Mouse (Mus musculus): ENCODE measurements around the gene Pla2g2f. TPM values are rescaled to one million over a fixed set of nuclear protein-coding genes. Genes with fewer than 3 reads are reported as not detected.

The Pla2g2f gene
- total RNA-seq, 4 experiments from 2014 or later, result 0.87 to 2.1 (median 1.1) TPM

DNA sequence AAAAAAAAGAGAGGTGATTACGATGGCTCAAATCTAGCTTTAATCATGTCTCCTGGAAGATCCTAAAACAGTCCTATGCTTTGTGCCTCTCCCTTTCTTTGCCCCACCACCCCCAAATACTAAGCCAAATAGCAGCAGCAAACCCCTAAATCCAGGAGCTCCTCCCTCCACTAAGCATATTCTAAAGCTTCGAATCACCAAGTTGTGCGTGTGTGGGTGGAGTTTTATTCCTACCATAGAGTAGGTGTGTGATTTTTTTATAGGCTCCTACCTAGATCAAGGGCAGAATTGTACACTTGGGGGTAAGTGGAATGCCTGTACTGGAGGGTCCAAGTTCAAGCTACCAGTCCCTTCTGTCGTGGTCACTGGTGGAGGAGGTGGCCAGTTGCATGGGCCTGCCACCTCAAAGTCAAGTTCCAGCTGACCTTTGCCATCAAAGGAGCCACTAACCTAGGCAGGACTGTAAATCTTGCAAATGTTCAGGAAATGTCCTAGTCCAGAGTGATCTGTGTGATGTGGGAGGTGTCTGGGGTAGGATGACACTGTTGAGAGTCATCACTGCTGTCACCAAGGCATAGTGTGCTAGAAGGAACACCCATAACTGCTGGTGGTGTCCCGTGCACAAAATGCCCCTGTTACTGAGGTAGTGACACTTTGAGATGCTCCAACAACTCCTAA, 38.7 kb downstream of the Pla2g2f start:
- DNase-seq (ENCODE audit: low spot score in 2 of 2), result no peak

GRCm38 (mm10) chr4:138716697-138717096, 40.7 kb downstream of the Pla2g2f start:
- DNase-seq (ENCODE audit: low spot score in 2 of 2), result no peak

DNA sequence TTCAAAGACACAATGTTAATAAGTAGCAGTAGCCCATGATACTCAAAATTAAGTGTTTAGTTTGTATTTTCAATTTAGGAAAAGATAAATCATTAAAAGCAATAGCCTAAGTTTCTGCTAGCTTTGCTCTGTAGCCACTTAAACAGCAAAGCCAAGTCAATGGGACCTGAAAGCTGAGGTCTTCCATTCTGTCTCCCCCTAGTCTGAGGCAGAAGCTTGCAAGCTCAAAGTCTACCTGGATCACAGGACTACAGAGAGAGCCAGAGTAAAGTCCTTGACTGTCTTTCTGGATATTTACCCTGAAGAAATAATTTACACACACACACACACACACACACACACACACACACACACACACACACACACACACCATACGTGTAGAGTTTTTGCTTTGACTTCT, 43.2 kb downstream of the Pla2g2f start:
- no peak for DNase-seq (ENCODE audit: low spot score in 2 of 2)

DNA sequence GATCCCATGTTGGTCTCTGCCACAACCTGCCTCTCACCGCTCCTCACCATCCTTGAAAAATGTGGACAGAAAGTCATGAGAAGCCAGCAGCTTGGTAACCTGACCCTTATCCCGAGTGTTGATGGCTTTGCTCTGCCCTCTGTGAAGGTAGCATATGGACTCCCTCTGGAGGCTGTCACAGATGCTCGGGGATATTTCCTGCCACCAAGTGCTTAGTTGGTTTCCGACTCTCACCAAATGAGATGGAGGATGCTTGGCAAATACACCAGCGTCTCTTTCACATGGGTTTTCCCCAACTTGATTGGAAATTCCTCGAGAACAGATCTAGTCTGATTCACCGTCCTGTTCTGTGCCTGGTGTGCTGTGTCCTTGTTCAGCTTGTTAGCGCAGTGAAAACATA, 44.8 kb downstream of the Pla2g2f start:
- DNase-seq (ENCODE audit: low spot score in 2 of 2), result no peak

DNA sequence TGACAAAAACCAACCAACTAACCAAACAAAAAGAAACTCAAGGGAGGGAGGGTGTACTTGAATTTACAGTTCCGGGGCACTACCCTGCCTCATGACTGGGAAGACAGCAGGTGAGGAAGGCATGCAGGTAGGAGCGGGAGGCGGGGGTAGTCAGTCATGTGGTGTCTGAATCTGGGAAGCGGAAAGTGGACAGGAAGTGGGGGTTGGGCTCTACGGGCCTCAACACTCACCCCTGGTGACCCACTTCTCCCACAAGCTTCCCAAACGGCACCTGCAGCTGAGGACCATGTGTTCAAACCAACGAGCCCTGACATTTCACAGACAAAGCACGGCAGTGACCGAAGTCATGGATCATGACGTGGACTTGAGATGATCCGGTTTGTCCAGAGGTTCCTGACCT, 45.3 kb downstream of the Pla2g2f start:
- no peak for DNase-seq (ENCODE audit: low spot score in 2 of 2)

DNA sequence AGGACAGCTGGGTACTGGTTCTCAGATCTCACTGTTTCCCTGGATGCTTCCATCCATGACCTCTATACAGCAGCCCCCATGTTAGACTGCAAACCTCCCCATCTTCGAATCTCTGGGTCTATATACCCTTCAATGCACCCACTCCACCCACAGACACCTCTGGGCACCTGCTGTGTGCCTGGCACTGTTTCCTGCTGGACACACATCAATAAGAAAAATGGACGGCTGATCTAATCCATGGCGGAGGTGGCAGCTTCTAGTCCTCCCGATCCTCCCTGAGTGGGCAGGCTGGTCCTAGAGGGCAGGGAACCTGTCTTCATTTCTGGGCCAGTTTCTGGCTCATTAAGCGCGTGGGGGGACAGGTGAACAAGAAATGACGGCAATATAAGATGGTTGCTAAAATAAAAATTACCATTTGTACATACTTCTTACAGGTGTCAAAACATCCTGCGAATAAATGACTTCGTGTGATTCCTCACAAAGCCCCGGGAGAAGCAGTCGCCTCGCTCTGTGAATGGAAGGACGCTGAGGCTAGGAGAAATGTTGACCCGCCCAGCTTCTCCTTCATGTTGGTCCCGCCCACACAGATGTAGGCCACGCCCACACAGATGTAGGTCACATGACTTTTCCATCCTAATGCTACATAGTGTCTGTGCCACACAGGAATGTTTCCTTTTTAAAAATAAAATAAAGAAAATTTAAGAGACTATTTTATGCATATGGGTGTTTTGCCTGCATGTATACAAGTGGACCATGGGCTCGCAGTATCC, 46.2 kb downstream of the Pla2g2f start:
- no peak for DNase-seq (ENCODE audit: low spot score in 2 of 2)

GRCm38 (mm10) chr4:138710633-138711032, 46.8 kb downstream of the Pla2g2f start:
- DNase-seq (ENCODE audit: low spot score in 2 of 2), result peak; percentile 51 to 72

DNA sequence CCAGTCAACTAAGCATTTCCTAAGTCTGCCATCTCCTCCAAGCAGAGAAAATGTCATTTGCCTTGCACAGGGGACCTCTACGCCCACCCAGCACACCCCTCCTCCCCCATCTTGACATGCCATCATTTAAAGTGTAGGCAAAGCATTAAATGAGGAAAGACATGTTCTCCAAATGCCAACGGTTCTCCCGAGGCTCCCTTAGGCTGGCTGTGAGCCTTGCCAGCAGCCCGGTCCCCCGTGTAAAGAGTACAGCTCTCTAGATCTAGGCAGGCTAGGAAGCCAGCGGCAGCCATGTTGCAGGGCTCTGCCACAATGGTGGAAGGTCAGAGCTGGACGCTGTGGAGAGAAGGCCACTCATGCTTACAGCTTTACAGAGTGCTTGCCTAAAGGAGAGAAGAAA, 47.5 kb downstream of the Pla2g2f start:
- DNase-seq (ENCODE audit: low spot score in 2 of 2), result no peak

GRCm38 (mm10) chr4:138709246-138709645, 48.2 kb downstream of the Pla2g2f start:
- DNase-seq (ENCODE audit: low spot score in 2 of 2), result no peak

DNA sequence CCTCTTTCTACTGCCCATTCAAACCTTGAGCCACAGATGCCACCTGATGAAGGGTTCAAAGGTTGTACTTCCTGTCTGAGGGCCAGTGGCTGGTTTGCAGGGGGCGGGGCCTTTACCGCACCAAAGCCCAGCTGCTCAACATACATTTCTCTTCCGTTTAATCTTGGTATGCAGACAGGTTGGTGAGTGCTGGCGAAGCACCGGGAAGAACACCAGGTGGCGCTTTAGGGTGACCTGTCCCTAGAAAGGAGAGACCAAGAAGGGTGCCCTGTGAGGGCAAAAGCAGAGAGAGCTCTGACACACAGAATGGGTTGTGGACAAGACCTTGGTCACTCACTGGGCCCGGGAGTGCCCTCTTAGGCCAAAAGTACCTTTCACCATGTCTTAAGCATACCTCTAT, 48.8 kb downstream of the Pla2g2f start:
- DNase-seq (ENCODE audit: low spot score in 2 of 2), result no peak

DNA sequence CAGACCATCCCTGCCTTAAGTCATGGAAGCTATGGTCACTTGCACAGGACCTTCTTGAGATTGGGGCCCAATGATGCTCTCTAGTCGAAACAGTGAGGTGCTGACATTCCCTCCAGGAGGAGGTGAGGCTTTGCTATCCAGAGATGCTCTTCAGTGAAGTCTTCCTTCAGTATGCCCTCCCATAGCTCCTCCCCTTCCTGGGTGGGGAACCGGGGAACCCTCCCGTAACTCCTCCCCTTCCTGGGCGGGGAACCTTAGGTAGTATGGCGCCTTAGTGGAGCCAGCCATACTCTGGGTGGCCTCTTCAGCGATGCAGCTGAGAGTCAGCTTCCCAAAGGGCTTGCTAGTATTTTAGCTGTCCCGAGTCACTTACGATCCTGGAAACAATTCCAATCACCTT, 50.8 kb downstream of the Pla2g2f start:
- DNase-seq (ENCODE audit: low spot score in 2 of 2), result no peak

DNA sequence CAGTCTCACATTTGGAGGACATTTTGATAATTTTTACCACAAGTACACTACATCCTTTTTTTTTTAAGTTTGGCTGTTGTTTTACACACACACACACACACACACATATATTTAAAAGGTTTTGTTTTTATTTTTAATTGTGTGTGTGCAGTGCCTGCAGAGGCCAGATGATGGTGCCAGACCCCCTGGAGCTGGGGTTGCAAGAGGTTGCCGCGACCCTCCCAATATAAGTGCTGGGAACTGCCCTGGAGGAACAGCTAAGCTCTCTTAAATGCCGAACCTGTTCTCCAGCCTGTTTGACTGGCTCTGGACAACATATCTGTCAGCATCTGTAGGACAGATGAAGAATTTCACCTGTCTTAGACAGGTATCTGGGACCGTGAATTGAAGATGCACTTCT, 53.3 kb downstream of the Pla2g2f start:
- DNase-seq (ENCODE audit: low spot score in 2 of 2), result no peak

- no peak for DNase-seq (ENCODE audit: low spot score in 2 of 2)
These were observed 53.8 kb downstream of the Pla2g2f start for GRCm38 (mm10) chr4:138703591-138703990.

DNA sequence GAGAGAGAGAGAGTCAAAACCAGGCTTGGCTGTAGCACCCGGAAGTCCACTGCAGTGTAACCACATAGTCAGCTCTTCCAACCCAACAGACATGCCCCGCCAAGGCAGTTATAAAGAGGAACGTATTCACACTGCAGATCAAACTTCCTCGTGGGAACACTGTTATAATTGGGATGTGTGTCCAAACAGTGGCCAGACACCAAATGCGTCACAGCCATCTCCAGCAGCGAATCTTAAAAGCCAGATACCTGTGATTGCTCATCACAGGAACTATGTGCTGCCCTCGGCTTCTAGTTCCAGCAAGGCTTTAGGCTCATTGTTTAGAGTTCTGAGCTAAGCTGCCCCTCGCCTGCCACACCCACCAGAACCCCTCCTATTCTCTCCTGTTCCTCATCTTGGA, 54.9 kb downstream of the Pla2g2f start:
- DNase-seq (ENCODE audit: low spot score in 2 of 2), result no peak

DNA sequence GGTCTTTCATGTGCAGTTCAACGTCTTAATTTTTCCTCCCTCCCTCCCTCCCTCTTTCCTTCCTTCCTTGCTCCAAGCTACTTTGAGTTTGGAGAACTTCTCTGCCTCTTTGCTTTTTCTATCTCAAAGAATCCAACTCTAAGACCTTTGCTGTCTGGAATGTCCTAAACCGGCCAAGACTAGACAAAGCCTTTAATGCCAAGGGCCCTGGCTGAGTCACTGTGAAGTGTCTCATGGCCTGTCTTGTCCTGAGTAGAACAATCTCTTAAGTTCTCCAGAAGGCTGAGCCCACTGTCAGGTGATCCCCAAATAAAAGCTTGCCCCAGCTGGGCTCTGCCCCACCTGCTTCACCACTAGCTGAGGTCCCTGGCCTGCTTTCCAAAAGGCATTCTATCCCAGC, 55.4 kb downstream of the Pla2g2f start:
- no peak for DNase-seq (ENCODE audit: low spot score in 2 of 2)

GRCm38 (mm10) chr4:138701111-138701510, 56.3 kb downstream of the Pla2g2f start:
- DNase-seq (ENCODE audit: low spot score in 2 of 2), result no peak

Other genes with a start within 250 kb of the Pla2g2f start
- gene Vwa5b1, start 121.7 kb downstream of the Pla2g2f start, total RNA-seq (2022), result 1 to 10 TPM; 2.8 to 5.0 (median 3.6) TPM
- under 1 TPM in 3 of 4 experiments, not detected in 1; 0.26 to 0.54 (median 0.32) TPM for gene Pla2g2c, start 32.8 kb downstream of the Pla2g2f start, total RNA-seq (2022)
- gene Ubxn10, start 20.5 kb downstream of the Pla2g2f start, total RNA-seq (2022), result 1 to 10 TPM; 1.1 to 1.9 (median 1.5) TPM
- under 1 TPM; 0.23 to 0.62 (median 0.43) TPM for gene Pla2g2d, start 18.1 kb upstream of the Pla2g2f start, total RNA-seq (2022)
- gene Pla2g5, start 105.9 kb upstream of the Pla2g2f start, total RNA-seq (2022), result 1 to 10 TPM in 2 of 4 experiments, under 1 TPM in 2; 0.94 to 3.0 (median 1.6) TPM
- gene Gm13030, start 116.3 kb upstream of the Pla2g2f start, total RNA-seq (2022), result not detected
- not detected for gene Pla2g2e, start 120.3 kb upstream of the Pla2g2f start, total RNA-seq (2022)
- 10 to 100 TPM; 10.2 to 13.0 (median 12.3) TPM for gene Otud3, start 156.3 kb upstream of the Pla2g2f start, total RNA-seq (2022)
- gene Rnf186, start 209.5 kb upstream of the Pla2g2f start, total RNA-seq (2022), result not detected
- 1 to 10 TPM; 2.3 to 5.4 (median 4.1) TPM for gene Tmco4, start 215.3 kb upstream of the Pla2g2f start, total RNA-seq (2022)